Mouse (Mus musculus) splenic B cell, adult 2 months (primary cell): ENCODE measurements around the gene Smoc1.

Experiments used
- DNase-seq: peaks from one replicate; pipeline ENCODE4 v3.0.0-alpha.2; 2011; ENCODE audit warnings: low read depth, low spot score
- H3K27me3 ChIP-seq: 2 replicates; pipeline ENCODE4 v1.6.1; 2012; ENCODE audit warnings: mild to moderate bottlenecking, low read length, moderate library complexity, mixed read lengths; ENCODE audit not compliant: control insufficient read depth, poor library complexity, insufficient read depth, severe bottlenecking
- H3K36me3 ChIP-seq: 2 replicates; pipeline ENCODE4 v1.6.1; 2012; ENCODE audit warnings: mild to moderate bottlenecking, low read length, moderate library complexity, mixed read lengths; ENCODE audit not compliant: control insufficient read depth, poor library complexity, insufficient read depth, severe bottlenecking

The Smoc1 gene

DNA sequence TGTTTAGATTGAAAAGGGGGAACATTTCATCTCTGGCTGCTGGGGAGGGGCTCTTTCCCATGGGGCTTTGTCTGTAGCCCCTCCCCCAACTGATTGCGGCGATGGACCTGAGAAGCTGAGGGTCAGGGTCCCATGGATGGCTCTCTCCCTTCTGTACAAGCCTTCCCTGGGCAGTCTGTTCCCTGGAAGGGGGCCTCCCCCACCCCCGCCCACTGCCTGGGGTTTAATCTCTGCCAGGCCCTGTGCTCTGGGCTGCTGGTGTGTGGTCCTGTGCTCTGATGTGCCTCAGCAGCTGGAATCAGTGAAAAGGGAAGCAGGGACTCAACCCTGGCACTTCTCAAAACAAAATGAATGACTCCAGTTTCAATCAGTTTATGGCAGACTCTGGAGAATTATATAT lies 16.8 kb upstream of the Smoc1 start:
- H3K36me3 ChIP-seq = no peaks in the 10 kb centered on the region
- no peaks in the 10 kb centered on the region for H3K27me3 ChIP-seq
- no peak for DNase-seq

DNA sequence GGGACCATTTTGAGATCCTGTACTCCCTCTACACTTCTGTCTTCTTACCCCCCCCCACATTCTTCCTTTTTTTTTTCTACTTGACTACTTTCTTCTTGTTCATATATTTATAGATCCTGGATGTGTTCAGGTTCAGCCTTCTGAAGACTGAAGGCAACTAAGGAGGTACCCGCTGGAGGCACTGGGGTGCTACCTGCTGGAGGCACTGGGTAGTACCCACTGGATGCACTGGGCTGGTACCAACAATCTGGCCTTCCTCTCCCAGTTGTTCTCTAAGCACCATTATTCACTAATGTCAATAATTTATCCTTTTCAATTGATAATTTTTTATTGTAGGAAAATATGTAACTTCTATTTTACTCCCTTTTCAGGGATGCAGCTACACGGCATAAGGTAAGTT lies 14.6 kb upstream of the Smoc1 start:
- Histone ChIP-seq H3K27me3 (no peaks in the 10 kb centered on the region), H3K36me3 (no peaks in the 10 kb centered on the region)
- DNase-seq = no peak

DNA sequence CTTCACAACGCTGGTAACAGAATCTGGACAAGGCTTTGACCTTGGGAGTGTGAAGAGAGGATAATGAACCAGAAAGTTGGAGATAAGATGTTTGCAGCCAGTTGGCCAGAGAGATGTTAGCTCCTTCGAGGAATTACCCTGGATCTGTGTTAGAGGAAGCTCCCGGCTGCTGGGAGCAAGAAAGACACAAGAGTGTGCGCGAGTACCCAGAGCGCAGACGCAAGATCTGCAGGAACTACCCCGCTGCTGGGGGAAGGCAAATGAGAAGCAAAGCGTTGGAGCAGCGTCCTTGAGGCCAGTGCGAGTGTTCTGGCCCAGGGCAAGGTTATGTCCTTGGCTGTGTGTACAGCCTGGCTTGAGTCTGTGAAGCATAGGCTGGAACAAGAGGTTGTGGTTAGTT lies 13.1 kb upstream of the Smoc1 start:
- Histone ChIP-seq H3K27me3 (no peaks in the 10 kb centered on the region), H3K36me3 (no peaks in the 10 kb centered on the region)
- no peak for DNase-seq

DNA sequence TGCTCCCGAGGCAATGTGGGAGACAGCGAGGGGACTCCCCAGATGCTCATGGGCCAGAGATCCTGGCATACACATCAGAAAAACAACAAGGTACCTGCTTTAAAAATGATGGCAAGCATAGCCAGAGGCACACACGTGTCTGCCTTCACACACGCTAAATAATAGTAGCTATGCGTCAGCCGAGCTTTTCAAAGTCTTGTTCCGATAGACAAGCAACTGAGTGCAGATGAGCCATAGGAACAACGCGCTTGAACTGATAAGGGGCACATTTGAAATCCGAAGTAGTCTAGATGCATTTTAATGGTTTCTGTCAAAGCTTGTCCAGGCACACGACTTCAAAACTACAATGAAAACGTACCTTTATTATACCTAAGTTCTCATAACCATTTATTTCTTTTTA lies 9.0 kb upstream of the Smoc1 start:
- no peaks in the 10 kb centered on the region for H3K27me3 ChIP-seq
- DNase-seq = no peak

DNA sequence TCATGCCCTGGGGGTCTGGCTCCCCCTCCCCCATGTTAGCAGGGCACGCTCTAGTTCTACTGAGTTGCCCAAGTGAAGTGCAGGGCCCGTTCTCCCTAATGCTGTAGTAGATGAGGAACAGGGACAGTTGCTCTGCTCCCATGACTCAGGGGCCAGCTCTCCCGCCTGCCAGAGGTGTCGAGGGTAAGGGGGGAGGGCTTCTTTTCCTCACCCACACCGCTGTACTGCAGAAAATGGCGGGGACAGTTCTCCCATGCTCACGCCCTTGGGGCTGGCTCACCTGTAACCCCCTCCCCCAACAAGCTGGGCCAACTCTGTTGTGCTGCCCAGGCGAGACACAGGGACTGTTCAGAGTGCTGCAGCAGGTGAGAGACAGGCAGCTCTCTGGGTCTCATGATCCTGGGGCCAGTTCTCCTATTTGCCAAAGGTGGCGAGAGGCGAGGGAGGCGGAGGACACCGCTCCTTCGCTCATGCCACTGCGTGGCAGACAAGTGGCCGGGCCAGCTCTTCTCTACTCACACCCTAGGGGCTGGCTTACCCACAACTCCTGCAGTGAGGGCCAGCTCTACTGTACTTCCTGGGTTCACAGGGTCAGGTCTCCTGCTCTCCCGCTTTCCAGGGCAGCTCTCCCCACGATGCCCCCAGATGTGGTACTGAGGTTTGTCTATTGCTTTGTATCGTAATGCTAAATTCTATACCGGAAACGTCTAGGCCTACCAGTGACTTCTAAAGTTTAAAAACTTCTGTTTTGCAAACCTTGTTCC lies 7.9 kb upstream of the Smoc1 start:
- H3K36me3 ChIP-seq = no peaks in the 10 kb centered on the region
- DNase-seq = no peak
- H3K27me3 ChIP-seq = no peaks in the 10 kb centered on the region

More for the DNA sequence above, 9.0 kb upstream of the Smoc1 start:
- no peaks in the 10 kb centered on the region for H3K36me3 ChIP-seq

DNA sequence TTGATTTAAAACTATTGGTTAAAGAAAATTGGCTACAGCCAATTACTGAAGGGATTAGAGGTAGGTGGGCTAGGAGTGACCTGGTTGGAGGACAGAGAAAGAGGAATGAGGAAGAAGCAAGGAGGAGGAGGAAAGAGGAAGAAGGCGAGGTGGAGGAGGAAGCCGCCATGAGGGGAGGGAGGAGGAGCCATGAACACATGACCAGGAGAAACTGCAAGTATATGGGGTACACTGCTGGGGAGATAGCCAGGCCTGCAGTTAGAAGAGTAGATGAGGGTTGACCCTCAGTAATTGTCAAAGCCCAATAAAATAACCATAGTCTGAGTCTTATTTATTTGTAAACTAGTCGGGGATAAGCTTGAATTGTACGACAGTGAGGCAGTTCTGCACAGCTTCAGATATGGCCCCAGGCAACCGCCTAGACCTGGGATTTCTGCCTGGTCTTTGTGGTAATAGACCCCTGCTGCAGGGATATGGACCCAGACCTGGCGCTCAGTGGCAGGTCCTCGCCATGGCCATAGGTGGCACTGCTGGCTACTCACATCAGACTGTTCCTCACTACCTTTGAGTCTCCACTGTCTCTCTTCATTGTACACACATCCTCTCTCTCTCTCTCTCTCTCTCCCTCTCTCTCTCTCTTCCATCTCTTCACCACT lies 7.2 kb upstream of the Smoc1 start:
- Histone ChIP-seq H3K27me3 (no peaks in the 10 kb centered on the region), H3K36me3 (no peaks in the 10 kb centered on the region)
- DNase-seq = peak; percentile 33

DNA sequence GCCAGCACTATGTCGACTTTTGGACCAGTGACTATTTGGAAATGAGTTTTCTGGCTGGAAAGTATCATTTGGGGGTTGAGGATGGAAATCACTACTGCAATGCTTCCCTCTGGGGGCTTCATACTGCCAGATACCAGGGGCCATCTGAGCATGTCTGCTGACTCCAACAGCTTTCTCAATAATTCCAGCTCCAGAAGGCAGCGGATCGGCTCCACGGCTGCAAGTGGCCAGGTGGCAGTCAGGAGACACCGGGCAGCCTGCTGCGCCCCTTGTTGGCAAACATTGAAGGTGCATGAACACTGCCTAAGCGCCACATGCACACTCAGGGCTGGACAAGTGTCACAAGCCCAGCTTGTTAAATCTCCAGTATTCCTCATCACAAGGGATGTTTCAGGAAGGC lies 2.2 kb upstream of the Smoc1 start:
- H3K27me3 ChIP-seq = no peaks in the 10 kb centered on the region; the same call in 1 of the 2 replicates
- no peak for DNase-seq
- no peaks in the 10 kb centered on the region for H3K36me3 ChIP-seq

DNA sequence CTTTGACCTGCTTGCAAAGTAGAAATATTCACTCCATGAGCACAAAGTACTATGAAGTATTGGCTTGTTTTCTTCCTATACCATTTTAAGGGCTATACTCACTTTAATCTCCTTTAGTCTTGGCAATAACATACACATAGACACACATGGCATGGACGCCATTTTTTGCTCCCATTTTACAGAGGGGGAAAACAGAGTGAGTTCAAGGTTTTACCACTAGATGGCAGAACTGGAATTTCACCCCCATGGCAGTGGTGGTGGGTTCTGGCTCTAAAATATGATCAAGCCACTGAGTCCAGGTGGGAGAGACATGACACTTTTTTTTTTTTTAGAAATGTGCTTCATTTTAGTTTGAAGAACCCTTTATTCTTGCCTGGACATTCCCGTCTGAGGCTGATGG lies 1.6 kb upstream of the Smoc1 start:
- no peak for DNase-seq
- no peaks in the 10 kb centered on the region for H3K36me3 ChIP-seq
- H3K27me3 ChIP-seq = no peaks in the 10 kb centered on the region; the same call in 1 of the 2 replicates

DNA sequence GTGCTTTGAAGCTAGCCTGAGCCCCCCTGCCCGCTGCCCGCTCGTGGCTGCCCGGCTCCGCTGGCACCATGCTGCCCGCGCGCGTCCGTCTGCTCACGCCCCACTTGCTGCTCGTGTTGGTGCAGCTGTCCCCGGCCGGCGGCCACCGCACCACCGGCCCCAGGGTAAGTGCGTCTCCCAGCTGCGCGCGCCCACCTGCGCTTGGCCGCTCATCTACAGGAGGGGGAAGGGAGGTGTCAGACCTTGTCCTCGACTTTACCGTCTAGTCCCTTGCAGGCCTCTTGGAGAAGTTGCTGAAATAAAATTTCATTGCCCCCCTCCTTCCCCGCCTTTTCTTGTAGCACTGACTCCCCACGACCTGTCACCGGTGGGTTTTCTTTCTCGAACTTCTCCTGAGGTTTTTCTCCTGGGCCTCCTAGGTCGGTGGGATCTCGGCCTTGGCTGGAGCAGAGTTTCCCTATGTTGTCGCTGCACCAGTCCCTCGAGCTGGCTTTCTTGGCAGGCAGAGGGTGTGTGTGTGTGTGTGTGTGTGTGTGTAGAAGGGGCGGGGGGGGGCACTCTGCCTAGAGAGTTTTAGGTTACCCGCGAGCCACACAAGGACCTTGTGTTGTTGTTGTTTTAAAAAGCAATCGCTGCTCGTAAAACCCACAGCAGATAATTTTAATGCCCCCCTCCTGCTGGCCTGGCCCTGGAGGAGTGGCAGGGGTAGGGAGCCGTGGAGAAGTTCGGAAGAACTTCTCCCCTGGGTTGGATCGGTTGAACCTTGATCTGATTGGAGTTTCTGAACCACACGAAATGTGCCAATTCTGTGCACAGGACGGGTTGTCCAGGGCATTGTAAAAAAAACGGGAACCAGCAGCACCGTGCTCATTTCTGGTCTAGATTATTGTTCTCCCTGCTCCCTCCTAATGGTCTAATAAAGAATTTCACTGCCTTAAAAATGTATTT lies 661 bp downstream of the Smoc1 start:
- DNase-seq = peak; percentile 6
- Histone ChIP-seq H3K27me3 (no peaks in the 10 kb centered on the region; the same call in 1 of the 2 replicates), H3K36me3 (no peaks in the 10 kb centered on the region)

DNA sequence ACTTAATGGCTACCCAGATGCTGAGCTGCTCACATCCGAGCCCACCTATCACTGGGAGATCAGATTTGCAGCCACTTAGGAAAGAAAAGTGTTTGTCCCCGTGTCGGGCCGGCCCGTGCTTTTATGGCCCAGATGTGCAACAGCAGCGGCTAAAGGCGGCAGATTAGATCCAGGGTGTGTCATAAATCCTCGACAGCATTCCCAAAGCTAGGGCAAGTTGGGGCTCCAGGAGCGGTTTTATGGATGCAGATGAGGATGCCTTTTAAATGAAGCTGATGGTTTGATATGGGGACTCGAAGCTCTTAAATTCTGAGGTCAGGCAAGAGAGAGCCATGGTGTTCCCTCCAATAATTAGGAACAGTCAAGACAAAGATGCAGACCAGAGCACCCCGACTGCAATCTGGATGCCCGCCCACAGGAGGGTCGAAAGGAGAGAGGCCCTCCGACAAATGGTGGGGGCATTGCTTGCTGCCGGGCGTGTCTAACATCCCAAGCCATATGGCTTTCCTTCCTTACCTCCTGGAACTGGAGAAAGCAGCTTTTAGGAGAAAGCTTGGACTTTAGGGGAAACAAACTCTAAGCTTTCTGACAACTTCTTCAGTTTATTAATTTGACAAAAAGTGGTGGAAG lies 1.8 kb downstream of the Smoc1 start:
- Histone ChIP-seq H3K36me3 (no peaks in the 10 kb centered on the region), H3K27me3 (no peaks in the 10 kb centered on the region; the same call in 1 of the 2 replicates)
- no peak for DNase-seq

DNA sequence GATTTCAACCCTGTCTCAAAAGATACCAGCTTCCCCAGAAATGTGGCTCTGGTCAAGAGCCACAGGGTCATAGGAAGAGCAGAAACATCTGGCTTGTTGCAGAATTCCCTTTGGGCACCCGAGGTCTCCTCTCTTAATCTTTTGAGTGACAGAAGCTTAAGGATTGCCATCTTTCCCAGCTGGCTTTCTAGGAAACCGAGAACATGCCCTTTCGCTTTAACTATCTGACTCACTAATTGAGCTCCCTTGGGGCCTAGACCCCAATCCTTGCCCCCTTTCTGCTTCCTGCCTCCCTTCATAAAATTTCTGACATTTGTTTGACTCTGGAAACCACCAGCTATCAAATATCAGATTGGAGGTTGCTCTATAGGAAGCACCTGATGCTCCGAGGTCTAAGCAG lies 3.1 kb downstream of the Smoc1 start:
- H3K27me3 ChIP-seq = no peaks in the 10 kb centered on the region; the same call in 1 of the 2 replicates
- no peaks in the 10 kb centered on the region for H3K36me3 ChIP-seq
- DNase-seq = no peak

DNA sequence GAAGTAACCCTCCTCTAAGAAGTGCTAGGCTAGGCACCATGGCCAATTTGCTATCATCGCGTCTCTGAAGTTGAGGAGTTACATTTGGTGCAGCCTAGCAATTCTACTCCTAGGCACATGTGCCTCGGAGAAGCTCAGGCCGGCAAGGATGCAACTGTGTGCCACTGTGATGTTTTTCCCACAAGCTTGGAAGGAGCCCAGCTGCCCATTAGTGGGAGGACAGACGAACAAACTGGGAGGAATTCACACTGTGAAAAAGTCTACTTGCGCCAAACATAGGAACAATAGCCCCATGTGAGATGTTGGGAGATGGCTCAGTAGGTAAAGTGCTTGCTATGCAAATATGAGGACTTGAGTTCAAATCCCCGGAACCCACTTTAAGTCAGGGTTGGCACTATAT lies 5.0 kb downstream of the Smoc1 start:
- DNase-seq = no peak
- no peaks in the 10 kb centered on the region for H3K36me3 ChIP-seq
- no peaks in the 10 kb centered on the region; the same call in 1 of the 2 replicates for H3K27me3 ChIP-seq

DNA sequence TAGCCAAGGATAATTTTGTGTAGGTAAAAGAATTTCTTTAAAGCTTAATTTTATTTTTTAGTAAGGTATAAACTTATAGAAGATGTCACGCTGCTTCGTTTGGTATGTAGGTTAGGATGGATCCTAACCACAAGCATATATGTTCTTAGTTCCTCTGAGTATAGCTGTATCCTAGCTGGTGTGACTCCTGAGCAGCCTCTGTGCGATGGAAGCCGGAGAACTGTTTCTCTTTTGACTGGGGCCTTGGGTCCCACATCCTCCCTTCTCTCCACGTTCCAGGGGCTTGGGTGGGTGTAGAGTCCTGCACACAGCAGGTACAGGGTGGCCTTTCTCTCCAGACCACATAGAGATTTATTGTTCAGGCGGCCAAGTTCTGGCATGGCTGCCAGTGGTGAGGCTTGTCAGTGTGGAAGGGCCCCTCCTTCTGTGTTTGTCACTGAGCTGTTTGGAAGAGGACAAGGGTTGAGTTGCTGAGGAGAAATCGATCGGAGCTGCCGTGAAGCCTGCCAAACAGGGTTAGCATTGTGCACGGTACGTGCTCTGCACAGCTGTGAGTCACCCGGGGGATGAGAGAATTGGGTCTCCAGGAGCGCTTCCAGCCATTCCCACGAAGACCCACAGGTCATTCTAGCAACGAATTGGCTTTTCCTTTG lies 6.9 kb downstream of the Smoc1 start:
- no peaks in the 10 kb centered on the region for H3K27me3 ChIP-seq
- no peak for DNase-seq
- H3K36me3 ChIP-seq = no peaks in the 10 kb centered on the region

DNA sequence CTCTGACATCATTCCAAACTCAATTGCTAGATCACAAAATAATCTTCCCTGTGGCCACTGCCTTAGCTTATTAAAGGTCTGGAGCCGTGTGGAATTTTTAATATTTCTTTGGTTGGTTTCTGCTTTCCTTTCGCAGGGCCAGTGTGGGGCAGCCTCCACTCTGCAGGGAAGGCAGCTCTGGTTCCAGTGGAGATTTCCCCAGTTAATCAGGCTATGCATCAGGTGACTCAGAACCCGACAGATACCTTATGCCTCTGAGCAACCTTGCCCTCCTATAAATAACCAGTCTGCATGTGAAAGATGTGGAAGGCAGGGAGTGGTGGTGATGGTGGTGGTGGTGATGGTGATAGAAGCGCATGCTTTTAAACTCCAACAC lies 7.4 kb downstream of the Smoc1 start:
- H3K27me3 ChIP-seq = no peaks in the 10 kb centered on the region
- no peak for DNase-seq

More for the DNA sequence above, 7.4 kb downstream of the Smoc1 start:
- no peaks in the 10 kb centered on the region for H3K36me3 ChIP-seq
